11 mouse cellular contexts compared by ENCODE assay signal in the genomic region with DNA sequence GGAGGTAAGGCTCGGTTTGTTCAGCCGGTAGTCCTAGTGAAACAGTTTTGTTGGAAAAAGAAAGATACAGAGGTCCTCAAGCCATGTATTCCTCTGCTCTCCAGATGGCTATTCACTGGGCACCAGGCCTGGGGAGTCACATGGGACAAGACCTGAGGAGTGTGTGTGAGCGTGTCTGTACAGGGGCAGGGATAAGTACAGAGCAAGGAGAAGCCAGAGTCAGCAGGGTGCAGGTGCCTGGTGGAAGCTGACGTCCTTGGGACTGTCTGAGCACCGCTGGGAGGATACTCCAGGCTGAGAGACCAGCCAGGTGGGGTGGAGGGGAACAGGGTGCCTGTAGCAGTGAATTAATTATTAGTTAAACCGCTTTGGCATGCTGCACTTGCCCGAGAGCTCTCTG. TPM values are rescaled to one million over a fixed set of nuclear protein-coding genes. Genes with fewer than 3 reads are reported as not detected.
DNase-seq lines count a peak whose midpoint lies in the region; ATAC-seq and TF ChIP-seq lines count a peak whose summit lies in the region.
"Had no signal": no experiment of that assay in that cellular context is flagged by ENCODE, and none has a peak within 500 bp of the region (broad histone marks: within the 10 kb centered on the region; RNA-seq: fewer than 3 reads in every experiment).

No protein-coding gene starts in this region.

- H3K4me3 ChIP-seq in forebrain, embryonic 16.5 days (replicated peaks; ENCODE audit: low read length), result no peak overlapping the region
- no peak overlapping the region for H3K4me3 ChIP-seq in limb, embryonic 14.5 days (replicated peaks; ENCODE audit: low read length)

- ATAC-seq in cerebellum, adult (ENCODE audit: insufficient number of reproducible peaks, low FRiP score, low TSS enrichment), result peak; percentile 68; the same call in 1 of the 2 replicates
- ATAC-seq in forebrain, embryonic 16.5 days, result no peak
- ATAC-seq in limb, embryonic 14.5 days (ENCODE audit: low FRiP score, low read depth), result no peak

- DNase-seq in cerebellum, postnatal 4 days (ENCODE audit: low spot score in 2 of 2), result no peak
- peak; percentile 24 for DNase-seq in brain, embryonic 14.5 days (ENCODE audit: low read depth)
- no peak for DNase-seq in limb, embryonic 14.5 days (ENCODE audit: low spot score)
- no peak for DNase-seq in adrenal gland, postnatal 36 days
- DNase-seq in adrenal gland, postnatal 25 days, result no peak
- DNase-seq in adrenal gland, adult 18-20 months (ENCODE audit: low spot score in 2 of 2), result no peak
- DNase-seq: layer of hippocampus, adult 9-11 months; thymus, adult 2 months had no signal

- no peaks in the 10 kb centered on the region for H3K9me3 ChIP-seq in forebrain, embryonic 16.5 days (ENCODE audit: control insufficient read depth, low read length)
- H3K9me3 ChIP-seq in limb, embryonic 14.5 days (ENCODE audit: control insufficient read depth, low read length), result no peaks in the 10 kb centered on the region

- H3K4me2 ChIP-seq in forebrain, embryonic 16.5 days (ENCODE audit: low read length), result no peak overlapping the region
- H3K4me2 ChIP-seq in limb, embryonic 14.5 days (replicated peaks; ENCODE audit: low read depth, low read length, severe bottlenecking), result no peak overlapping the region

- 56% methylated on average over 7 of the region's 7 CpGs for WGBS in forebrain, embryonic 16.5 days
- WGBS in limb, embryonic 14.5 days, result 83% methylated on average over 7 of the region's 7 CpGs

- H3K27me3 ChIP-seq in forebrain, embryonic 16.5 days (replicated peaks; ENCODE audit: control insufficient read depth, insufficient read depth, low read length), result no peaks in the 10 kb centered on the region
- no peaks in the 10 kb centered on the region for H3K27me3 ChIP-seq in limb, embryonic 14.5 days (ENCODE audit: control insufficient read depth, insufficient read depth, low read length)

- H3K27ac ChIP-seq in forebrain, embryonic 16.5 days (ENCODE audit: low read length), result peak overlapping the region; percentile 82
- H3K27ac ChIP-seq in limb, embryonic 14.5 days (replicated peaks; ENCODE audit: low read depth, low read length), result peak overlapping the region; percentile 85; the same call in 1 of the 2 replicates

- TF ChIP-seq CTCF in brain, embryonic 14.5 days (IDR thresholded peaks at IDR 0.05; ENCODE audit: borderline replicate concordance, extremely low read depth, insufficient read depth, insufficient read length), result no peak

- H3K4me1 ChIP-seq in forebrain, embryonic 16.5 days (replicated peaks; ENCODE audit: control insufficient read depth, insufficient read depth, low read length), result peaks cover 21% of the 10 kb centered on the region
- no peaks in the 10 kb centered on the region for H3K4me1 ChIP-seq in limb, embryonic 14.5 days (ENCODE audit: control insufficient read depth, insufficient read depth, low read length)

- no peaks in the 10 kb centered on the region for H3K36me3 ChIP-seq in forebrain, embryonic 16.5 days (ENCODE audit: control insufficient read depth, insufficient read depth)
- peaks cover 16% of the 10 kb centered on the region; the same call in 1 of the 2 replicates for H3K36me3 ChIP-seq in limb, embryonic 14.5 days (ENCODE audit: control insufficient read depth, insufficient read depth, low read length)

- no peak for TF ChIP-seq POLR2A in brain, embryonic 14.5 days (IDR thresholded peaks at IDR 0.05; ENCODE audit: borderline replicate concordance, extremely low read depth, insufficient read depth, insufficient read length, poor library complexity, severe bottlenecking)
- no peak for TF ChIP-seq POLR2A in limb, embryonic 14.5 days (IDR thresholded peaks at IDR 0.05; ENCODE audit: borderline replicate concordance, extremely low read depth, insufficient read depth, insufficient read length)

- H3K9ac ChIP-seq in forebrain, embryonic 16.5 days (replicated peaks; ENCODE audit: low read depth, low read length), result no peak overlapping the region
- no peak overlapping the region for H3K9ac ChIP-seq in limb, embryonic 14.5 days (ENCODE audit: low read depth, low read length, severe bottlenecking)

RNA-seq across cellular contexts. Expression of gene Nup214, which starts 10.7 kb away (rescaled TPM):
- polyA plus RNA-seq in brain, embryonic 14.5 days (2012; rRNA removed), result 34.8 and 42.1 TPM in 2 replicates
- 67.8 and 69.2 TPM in 2 replicates for polyA plus RNA-seq in forebrain, embryonic 16.5 days (2015; fragmentation: Nextera tagmentation; extraction: Ambion mirVana)
- 41.3 and 48.2 TPM in 2 replicates for polyA plus RNA-seq in limb, embryonic 14.5 days (2012; rRNA removed)
- polyA plus RNA-seq in limb, embryonic 14.5 days (2014; fragmentation: Nextera tagmentation; extraction: Ambion mirVana), result 65.2 and 70.7 TPM in 2 replicates
- 10 to 100 TPM; 63.1 to 65.4 TPM for total RNA-seq in adrenal gland, postnatal 36 days (2021)
- 73.5 and 77.2 TPM in 2 replicates for total RNA-seq in adrenal gland, postnatal 25 days (2021)
- 10 to 100 TPM; 43.0 to 62.5 TPM for total RNA-seq in adrenal gland, adult 18-20 months (2021)

RNA-seq across cellular contexts. Expression of gene Aif1l, which starts 13.6 kb away (rescaled TPM):
- polyA plus RNA-seq in brain, embryonic 14.5 days (2012; rRNA removed), result 31.2 and 40.1 TPM in 2 replicates
- polyA plus RNA-seq in forebrain, embryonic 16.5 days (2015; fragmentation: Nextera tagmentation; extraction: Ambion mirVana), result 42.9 and 45.9 TPM in 2 replicates
- 28.2 and 35.4 TPM in 2 replicates for polyA plus RNA-seq in limb, embryonic 14.5 days (2012; rRNA removed)
- polyA plus RNA-seq in limb, embryonic 14.5 days (2014; fragmentation: Nextera tagmentation; extraction: Ambion mirVana), result 32.3 and 44.7 TPM in 2 replicates
- total RNA-seq in adrenal gland, postnatal 36 days (2021), result 10 to 100 TPM; 14.5 to 23.7 TPM
- total RNA-seq in adrenal gland, postnatal 25 days (2021), result 7.1 and 11.0 TPM in 2 replicates
- total RNA-seq in adrenal gland, adult 18-20 months (2021), result 10 to 100 TPM; 35.4 to 60.9 TPM
- total RNA-seq: monocyte, adult 5-6 weeks had no signal
